9 mouse cellular contexts compared by ENCODE assay signal in the genomic region with DNA sequence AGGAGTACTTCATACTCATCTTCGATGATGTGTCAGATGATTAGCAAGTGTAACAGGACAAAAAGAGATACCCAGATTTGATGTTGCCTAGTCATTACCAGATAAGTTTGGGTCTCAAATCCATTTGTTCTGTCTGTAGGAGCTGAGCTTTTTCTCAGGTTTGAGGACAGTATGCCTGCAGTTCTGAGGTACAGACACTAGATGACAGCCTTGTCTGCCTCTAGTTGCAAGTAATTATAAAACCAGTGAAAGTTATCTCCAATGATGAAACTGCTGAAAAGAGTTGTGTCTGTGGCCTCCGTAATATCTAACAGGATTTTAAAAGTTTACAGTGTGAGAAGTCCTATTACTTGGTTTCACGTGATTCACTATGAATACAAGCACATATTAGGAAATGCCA.
DNase-seq lines count a peak whose midpoint lies in the region; ATAC-seq lines count a peak whose summit lies in the region.
"Had no signal": no experiment of that assay in that cellular context is flagged by ENCODE, and none has a peak within 500 bp of the region (broad histone marks: within the 10 kb centered on the region; RNA-seq: fewer than 3 reads in every experiment).

No protein-coding gene starts in this region.

- DNase-seq in forebrain, embryonic 14.5 days (ENCODE audit: low spot score), result peak; percentile 68
- DNase-seq in forebrain, embryonic 11.5 days (ENCODE audit: low spot score), result no peak
- peak; percentile 29 to 82 for DNase-seq in frontal cortex, adult 2 months (ENCODE audit: extremely low spot score in 1 of 2, low spot score in 1 of 2)
- peak; percentile 15 for DNase-seq in right cerebral cortex, postnatal 4 days
- DNase-seq in gastrocnemius, postnatal 14 days, result no peak
- DNase-seq in natural killer cell, adult 2 months (ENCODE audit: low spot score in 2 of 2), result no peak

- no peaks in the 10 kb centered on the region for H3K27me3 ChIP-seq in forebrain, embryonic 14.5 days (replicated peaks; ENCODE audit: control insufficient read depth, insufficient read depth, low read length)
- H3K27me3 ChIP-seq in forebrain, embryonic 11.5 days (ENCODE audit: control insufficient read depth, insufficient read depth, low read length), result no peaks in the 10 kb centered on the region
- no peaks in the 10 kb centered on the region for H3K27me3 ChIP-seq in midbrain, embryonic 12.5 days
- H3K27me3 ChIP-seq in midbrain, embryonic 13.5 days, result no peaks in the 10 kb centered on the region

- H3K36me3 ChIP-seq in forebrain, embryonic 14.5 days (ENCODE audit: control insufficient read depth, insufficient read depth, low read length), result no peaks in the 10 kb centered on the region
- H3K36me3 ChIP-seq in forebrain, embryonic 11.5 days (ENCODE audit: control insufficient read depth, insufficient read depth, low read length), result no peaks in the 10 kb centered on the region
- no peaks in the 10 kb centered on the region for H3K36me3 ChIP-seq in midbrain, embryonic 12.5 days
- H3K36me3 ChIP-seq in midbrain, embryonic 13.5 days, result no peaks in the 10 kb centered on the region

- no peak for ATAC-seq in forebrain, embryonic 14.5 days
- no peak for ATAC-seq in forebrain, embryonic 11.5 days (replicated peaks; ENCODE audit: low FRiP score)
- 0 out of 2 replicates have a peak, but pooled peaks have one; percentile 16 for ATAC-seq in midbrain, embryonic 12.5 days (ENCODE audit: low FRiP score, low read depth)
- no peak for ATAC-seq in midbrain, embryonic 13.5 days

- no peak overlapping the region for H3K4me2 ChIP-seq in forebrain, embryonic 14.5 days (ENCODE audit: low read length)
- no peak overlapping the region for H3K4me2 ChIP-seq in forebrain, embryonic 11.5 days (ENCODE audit: low read depth, low read length, severe bottlenecking)
- no peak overlapping the region for H3K4me2 ChIP-seq in midbrain, embryonic 12.5 days (replicated peaks)
- no peak overlapping the region for H3K4me2 ChIP-seq in midbrain, embryonic 13.5 days (replicated peaks)

- H3K4me3 ChIP-seq in forebrain, embryonic 14.5 days (ENCODE audit: low read depth, low read length), result no peak overlapping the region
- H3K4me3 ChIP-seq in forebrain, embryonic 11.5 days (ENCODE audit: low read depth, low read length), result no peak overlapping the region
- H3K4me3 ChIP-seq in midbrain, embryonic 12.5 days, result no peak overlapping the region
- H3K4me3 ChIP-seq in midbrain, embryonic 13.5 days (replicated peaks), result no peak overlapping the region

- H3K9me3 ChIP-seq in forebrain, embryonic 14.5 days (replicated peaks; ENCODE audit: control insufficient read depth, low read length), result no peaks in the 10 kb centered on the region
- no peaks in the 10 kb centered on the region for H3K9me3 ChIP-seq in forebrain, embryonic 11.5 days (ENCODE audit: control insufficient read depth, low read length)
- H3K9me3 ChIP-seq in midbrain, embryonic 12.5 days, result no peaks in the 10 kb centered on the region
- no peaks in the 10 kb centered on the region for H3K9me3 ChIP-seq in midbrain, embryonic 13.5 days

- no peak overlapping the region for H3K27ac ChIP-seq in forebrain, embryonic 14.5 days (ENCODE audit: low read depth, low read length)
- no peak overlapping the region for H3K27ac ChIP-seq in forebrain, embryonic 11.5 days (ENCODE audit: low read depth, low read length)
- H3K27ac ChIP-seq in midbrain, embryonic 12.5 days (replicated peaks), result no peak overlapping the region
- H3K27ac ChIP-seq in midbrain, embryonic 13.5 days, result no peak overlapping the region
- H3K27ac ChIP-seq: macrophage had no signal

- 72% methylated on average over 3 of the region's 3 CpGs for WGBS in forebrain, embryonic 14.5 days
- 72% methylated on average over 3 of the region's 3 CpGs for WGBS in forebrain, embryonic 11.5 days
- 76% methylated on average over 3 of the region's 3 CpGs for whole genome bisulfite sequencing in midbrain, embryonic 12.5 days
- WGBS in midbrain, embryonic 13.5 days, result 69% methylated on average over 3 of the region's 3 CpGs

- H3K9ac ChIP-seq in forebrain, embryonic 14.5 days (ENCODE audit: low read length), result no peak overlapping the region
- no peak overlapping the region for H3K9ac ChIP-seq in forebrain, embryonic 11.5 days (ENCODE audit: low read length)
- no peak overlapping the region for H3K9ac ChIP-seq in midbrain, embryonic 12.5 days (replicated peaks)
- H3K9ac ChIP-seq in midbrain, embryonic 13.5 days (replicated peaks), result no peak overlapping the region

- H3K4me1 ChIP-seq in forebrain, embryonic 14.5 days (ENCODE audit: control insufficient read depth, insufficient read depth, low read length), result no peaks in the 10 kb centered on the region
- no peaks in the 10 kb centered on the region for H3K4me1 ChIP-seq in forebrain, embryonic 11.5 days (replicated peaks; ENCODE audit: control insufficient read depth, insufficient read depth, low read length)
- H3K4me1 ChIP-seq in midbrain, embryonic 12.5 days, result no peaks in the 10 kb centered on the region
- H3K4me1 ChIP-seq in midbrain, embryonic 13.5 days (replicated peaks), result no peaks in the 10 kb centered on the region

- intact Hi-C loops in gastrocnemius, postnatal 14 days (cut with DNase I; ENCODE audit: low total_unique reads), result no loop called here

Comparison
In these comparisons a context has a peak if more than half of its experiments do, and no peak if none do; other contexts are left out.
1. DNase-seq: peak in forebrain, embryonic 14.5 days (single experiment), frontal cortex, adult 2 months (2 of 2) and right cerebral cortex, postnatal 4 days (single experiment); none in forebrain, embryonic 11.5 days (single experiment), gastrocnemius, postnatal 14 days (single experiment) and natural killer cell, adult 2 months (0 of 2).